In the genomic region with DNA sequence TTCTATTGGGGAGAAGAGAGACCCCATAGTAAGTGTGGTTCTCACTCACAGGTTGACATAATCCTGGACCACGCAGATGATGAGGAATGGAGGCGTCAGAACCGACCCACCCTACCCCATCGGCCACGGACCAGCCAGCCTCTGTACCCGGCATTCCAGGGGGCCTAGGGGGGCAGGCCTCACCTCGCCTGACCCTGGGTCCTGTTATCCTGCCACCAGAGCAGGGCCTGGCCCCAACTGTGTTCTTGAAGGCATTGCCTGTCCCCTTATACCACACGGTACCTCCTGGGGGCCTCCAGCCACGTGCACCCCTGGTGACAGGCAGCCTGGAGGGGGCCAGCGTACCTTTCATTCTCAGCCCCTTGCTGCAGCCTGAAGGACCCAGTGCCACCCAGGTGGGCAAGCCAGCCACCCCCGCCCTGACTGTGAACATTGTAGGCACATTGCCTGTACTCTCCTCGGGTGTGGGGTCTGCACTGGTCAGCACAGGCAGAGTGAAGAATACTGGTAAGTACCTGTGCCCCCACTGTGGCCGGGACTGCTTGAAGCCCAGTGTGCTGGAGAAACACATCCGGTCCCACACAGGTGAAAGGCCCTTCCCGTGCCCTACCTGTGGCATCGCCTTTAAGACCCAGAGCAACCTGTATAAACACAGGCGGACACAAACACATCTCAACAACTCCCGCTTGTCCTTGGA, we compare ENCODE assay signal across 16 mouse cellular contexts. TPM values are rescaled to one million over a fixed set of nuclear protein-coding genes. Genes with fewer than 3 reads are reported as not detected.
DNase-seq lines count a peak whose midpoint lies in the region; ATAC-seq and TF ChIP-seq lines count a peak whose summit lies in the region.
"Had no signal": no experiment of that assay in that cellular context is flagged by ENCODE, and none has a peak within 500 bp of the region (broad histone marks: within the 10 kb centered on the region; RNA-seq: fewer than 3 reads in every experiment).

A gene (plus strand): TSS at position 87 of the 697 bp plus-strand sequence.

- DNase-seq in embryonic facial prominence, embryonic 11.5 days (ENCODE audit: low spot score) = no peak
- DNase-seq in embryonic facial prominence, embryonic 10.5 days (ENCODE audit: low spot score) = no peak
- DNase-seq in layer of hippocampus, adult 18-20 months (ENCODE audit: low spot score in 2 of 2) = no peak
- no peak for DNase-seq in layer of hippocampus, adult 9-10 months (ENCODE audit: low spot score)
- DNase-seq in lung, adult 2 months = no peak
- DNase-seq in neural tube, embryonic 10.5 days (ENCODE audit: extremely low spot score, low spot score) = no peak
- DNase-seq: adrenal gland, postnatal 14 days; kidney, adult 9 months; liver; lung, postnatal 14 days; thymus, postnatal 36 days had no signal

- no peak within 1 kb of the TSS for H3K27ac ChIP-seq in embryonic facial prominence, embryonic 11.5 days (replicated peaks; ENCODE audit: low read depth, low read length)
- H3K27ac ChIP-seq in embryonic facial prominence, embryonic 10.5 days (replicated peaks) = no peak within 1 kb of the TSS
- H3K27ac ChIP-seq in lung, embryonic 15.5 days = no peak within 1 kb of the TSS
- H3K27ac ChIP-seq: hindbrain, embryonic 13.5 days; midbrain, embryonic 12.5 days had no signal

- peak; percentile 52; the same call in 1 of the 2 replicates for ATAC-seq in embryonic facial prominence, embryonic 11.5 days (replicated peaks; ENCODE audit: insufficient number of reproducible peaks, low FRiP score, low TSS enrichment, low read depth)
- peak; percentile 47; the same call in 1 of the 2 replicates for ATAC-seq in lung, embryonic 15.5 days (ENCODE audit: borderline replicate concordance, extremely low read depth, low FRiP score, low TSS enrichment)
- ATAC-seq in neutrophil, adult 5-6 weeks (ENCODE audit: extremely low read depth, insufficient number of reproducible peaks, low FRiP score, poor library complexity, severe bottlenecking) = no peak

- H3K4me1 ChIP-seq in embryonic facial prominence, embryonic 11.5 days (ENCODE audit: control insufficient read depth, insufficient read depth, low read length) = no peaks in the 10 kb centered on the region
- H3K4me1 ChIP-seq in embryonic facial prominence, embryonic 10.5 days = peaks cover 5% of the 10 kb centered on the region; the same call in 1 of the 2 replicates
- no peaks in the 10 kb centered on the region for H3K4me1 ChIP-seq in lung, embryonic 15.5 days
- H3K4me1 ChIP-seq in lung, adult 2 months (ENCODE audit: control insufficient read depth, insufficient read depth, low read length) = no peaks in the 10 kb centered on the region
- H3K4me1 ChIP-seq: hindbrain, embryonic 13.5 days; midbrain, embryonic 12.5 days had no signal

- H3K9ac ChIP-seq in embryonic facial prominence, embryonic 11.5 days (replicated peaks; ENCODE audit: low read length) = no peak within 1 kb of the TSS; the same call in 1 of the 2 replicates
- no peak within 1 kb of the TSS for H3K9ac ChIP-seq in lung, embryonic 15.5 days
- H3K9ac ChIP-seq: hindbrain, embryonic 13.5 days; midbrain, embryonic 12.5 days had no signal

- H3K4me3 ChIP-seq in embryonic facial prominence, embryonic 11.5 days (ENCODE audit: low read depth, low read length) = no peak within 1 kb of the TSS
- no peak within 1 kb of the TSS for H3K4me3 ChIP-seq in embryonic facial prominence, embryonic 10.5 days
- H3K4me3 ChIP-seq in lung, embryonic 15.5 days = no peak within 1 kb of the TSS
- no peak within 1 kb of the TSS for H3K4me3 ChIP-seq in lung, adult 2 months (replicated peaks; ENCODE audit: extremely low read depth, low read depth, low read length)
- H3K4me3 ChIP-seq: hindbrain, embryonic 13.5 days; midbrain, embryonic 12.5 days had no signal

- H3K36me3 ChIP-seq in embryonic facial prominence, embryonic 11.5 days (replicated peaks; ENCODE audit: control insufficient read depth, insufficient read depth, low read depth, low read length) = no peaks in the 10 kb centered on the region
- no peaks in the 10 kb centered on the region for H3K36me3 ChIP-seq in embryonic facial prominence, embryonic 10.5 days (replicated peaks)
- no peaks in the 10 kb centered on the region for H3K36me3 ChIP-seq in lung, embryonic 15.5 days
- H3K36me3 ChIP-seq: hindbrain, embryonic 13.5 days; midbrain, embryonic 12.5 days had no signal

- H3K9me3 ChIP-seq in embryonic facial prominence, embryonic 11.5 days (replicated peaks; ENCODE audit: control insufficient read depth, low read length) = no peaks in the 10 kb centered on the region
- H3K9me3 ChIP-seq in embryonic facial prominence, embryonic 10.5 days = 0 out of 2 replicates have a peak, but pooled peaks cover 1% of the 10 kb centered on the region
- H3K9me3 ChIP-seq in lung, embryonic 15.5 days = no peaks in the 10 kb centered on the region

- WGBS in embryonic facial prominence, embryonic 11.5 days = 78% methylated on average over 18 of the region's 18 CpGs
- 82% methylated on average over 18 of the region's 18 CpGs for WGBS in embryonic facial prominence, embryonic 10.5 days
- 68% methylated on average over 18 of the region's 18 CpGs for WGBS in lung, embryonic 15.5 days
- WGBS in lung, adult 2 months = 81% methylated on average over 18 of the region's 18 CpGs

- H3K4me2 ChIP-seq in embryonic facial prominence, embryonic 11.5 days (ENCODE audit: low read depth, low read length) = no peak within 1 kb of the TSS
- H3K4me2 ChIP-seq in lung, embryonic 15.5 days = no peak within 1 kb of the TSS
- H3K4me2 ChIP-seq: hindbrain, embryonic 13.5 days; midbrain, embryonic 12.5 days had no signal

- no peak for TF ChIP-seq CTCF in lung, adult 2 months (IDR thresholded peaks at IDR 0.05; ENCODE audit: insufficient read depth, low read length)

- H3K27me3 ChIP-seq in embryonic facial prominence, embryonic 11.5 days (ENCODE audit: control insufficient read depth, insufficient read depth, low read length) = no peaks in the 10 kb centered on the region
- H3K27me3 ChIP-seq in embryonic facial prominence, embryonic 10.5 days (replicated peaks; ENCODE audit: low read depth, poor library complexity, severe bottlenecking) = no peaks in the 10 kb centered on the region
- H3K27me3 ChIP-seq in lung, embryonic 15.5 days = no peaks in the 10 kb centered on the region
- H3K27me3 ChIP-seq: hindbrain, embryonic 13.5 days; midbrain, embryonic 12.5 days had no signal

- no peak for TF ChIP-seq POLR2A in lung, adult 2 months (IDR thresholded peaks at IDR 0.05; ENCODE audit: borderline replicate concordance, extremely low read depth, low read depth, low read length)

RNA-seq across cellular contexts. Expression of the gene that starts here (rescaled TPM):
- polyA plus RNA-seq in embryonic facial prominence, embryonic 11.5 days (2014; fragmentation: Nextera tagmentation; extraction: Ambion mirVana) = 0.08 TPM in 1 of 2 replicates, not detected in the other
- polyA plus RNA-seq in embryonic facial prominence, embryonic 10.5 days (2016; fragmentation: Nextera tagmentation; extraction: Ambion mirVana) = not detected in 2 replicates
- total RNA-seq in layer of hippocampus, adult 18-20 months (2021) = 10 to 100 TPM; 24.0 to 26.3 TPM
- polyA plus RNA-seq in lung, embryonic 15.5 days (2015; fragmentation: Nextera tagmentation; extraction: Ambion mirVana) = 0.02 and 0.03 TPM in 2 replicates
- 0.53 and 0.65 TPM in 2 replicates for polyA plus RNA-seq in lung, adult 2 months (2012; rRNA removed)
- total RNA-seq in neutrophil, adult 5-6 weeks (2017) = 55.4 and 55.9 TPM in 2 replicates
- polyA plus RNA-seq: hindbrain, embryonic 13.5 days; neural tube, embryonic 14.5 days had no signal

Comparison
In these comparisons a context has a peak if more than half of its experiments do, and no peak if none do; other contexts are left out.
1. Peak in ATAC-seq in embryonic facial prominence, embryonic 11.5 days; RNA of the gene not detected or under 1 TPM.
2. Peak in ATAC-seq in lung, embryonic 15.5 days; RNA of the gene not detected or under 1 TPM.